Mouse (Mus musculus) cortical plate, adult 2 months (tissue): ENCODE measurements at regions not wholly inside any gene's neighbourhood (a gene's known extent, or its start where the extent isn't known, plus 50 kb on each side); places are given as distances from the start of the nearest gene placed in this dataset.

Experiments
- CTCF ChIP-seq: fragments of 200-500 bp; IDR thresholded peaks from 2 replicates; pipeline ENCODE4 v1.5.1; 2011; ENCODE audit warnings: mild to moderate bottlenecking, control low read depth, low read length; ENCODE audit not compliant: insufficient read depth; ENCODE audit errors: extremely low read depth
- POLR2A ChIP-seq: fragments of 200-500 bp; IDR thresholded peaks from 2 replicates; pipeline ENCODE4 v1.6.1; 2011; ENCODE audit warnings: mild to moderate bottlenecking, low read length, control low read depth; ENCODE audit not compliant: insufficient read depth; ENCODE audit errors: extremely low read depth

GRCm38 (mm10) chr3:143986798-143987197 is 218.2 kb downstream of the Lmo4 start:
- TF ChIP-seq CTCF: no peak
- TF ChIP-seq POLR2A: no peak
